Mouse (Mus musculus): ENCODE measurements at regions not wholly inside any gene's neighbourhood (a gene's known extent, or its start where the extent isn't known, plus 50 kb on each side); places are given as distances from the start of the nearest gene placed in this dataset.

DNA sequence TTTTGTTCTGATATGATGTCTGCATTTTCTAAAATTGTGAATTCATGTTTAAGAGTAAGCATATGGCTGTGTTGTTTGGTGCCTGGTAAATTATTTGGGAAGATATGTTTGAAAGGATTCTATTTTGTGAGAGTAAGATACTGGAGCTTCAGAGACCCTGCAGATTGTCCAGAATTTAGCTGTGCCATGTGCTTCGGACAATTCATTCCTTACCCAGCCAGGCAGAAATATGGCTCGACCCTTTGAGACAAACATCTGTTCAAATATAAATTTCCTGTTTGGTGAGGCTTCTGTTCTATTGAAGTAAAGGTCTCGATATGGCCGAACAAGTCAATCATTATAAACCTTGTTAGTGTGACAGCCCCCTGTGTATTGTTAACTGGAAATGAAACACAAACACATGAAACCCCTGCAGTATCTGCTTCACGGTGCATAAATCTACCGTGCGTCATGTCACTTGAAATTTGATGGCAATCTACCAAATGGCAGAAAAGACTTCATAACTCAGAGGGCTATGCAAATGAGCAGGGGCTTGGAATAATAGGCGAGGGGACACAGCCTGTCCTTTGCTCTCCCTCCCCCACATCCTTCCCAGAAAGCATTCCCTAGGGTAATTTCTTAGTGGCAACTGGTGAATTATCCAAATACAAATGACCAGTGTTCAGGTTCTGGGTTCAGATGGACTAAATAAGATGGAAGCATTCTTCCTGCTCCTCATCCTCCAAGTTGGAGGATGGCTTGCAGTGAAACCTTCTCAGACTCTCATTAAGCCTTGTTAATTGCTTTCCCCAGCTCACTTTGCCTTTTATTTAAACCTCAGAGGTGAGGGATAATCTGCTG, 61.8 kb downstream of the Adcyap1 start:
- ATAC-seq (ENCODE audit: low TSS enrichment), result no peak

DNA sequence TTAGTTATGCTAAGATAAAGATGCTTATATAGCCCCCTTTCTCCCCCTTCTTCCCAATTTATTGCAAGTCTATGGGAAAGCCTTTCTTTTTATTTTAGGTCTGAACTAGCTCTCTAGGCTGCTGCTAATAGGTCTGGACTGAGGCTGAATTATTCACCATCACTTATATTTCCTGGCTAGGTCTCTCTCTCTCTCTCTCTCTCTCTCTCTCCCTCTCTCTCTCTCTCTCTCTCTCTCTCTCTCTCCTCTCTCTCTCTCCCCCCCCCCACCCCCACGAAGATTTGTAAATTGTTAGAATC, 62.3 kb downstream of the Adcyap1 start:
- no peak for ATAC-seq (ENCODE audit: low TSS enrichment)

DNA sequence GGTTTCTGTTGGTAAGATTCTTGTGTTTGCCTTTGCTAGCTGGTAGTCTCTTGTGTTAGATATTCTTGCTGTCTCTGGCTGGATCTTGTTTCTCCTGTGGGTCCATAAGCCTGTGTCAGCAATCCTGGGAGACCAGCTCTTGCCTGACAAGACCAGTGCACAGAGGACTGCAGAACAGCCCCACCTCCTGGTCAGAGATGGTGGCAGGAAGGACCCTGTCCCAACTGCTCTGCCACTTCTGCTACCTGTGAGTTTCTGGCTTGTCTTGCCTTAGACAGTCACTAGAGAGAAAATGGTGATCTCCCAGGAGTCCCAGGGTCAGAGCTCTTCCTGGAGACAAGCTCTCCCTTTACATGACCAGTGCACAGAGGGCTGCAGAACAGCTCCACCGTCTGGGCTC, 107.3 kb downstream of the Adcyap1 start:
- no peak for ATAC-seq (ENCODE audit: low TSS enrichment)

DNA sequence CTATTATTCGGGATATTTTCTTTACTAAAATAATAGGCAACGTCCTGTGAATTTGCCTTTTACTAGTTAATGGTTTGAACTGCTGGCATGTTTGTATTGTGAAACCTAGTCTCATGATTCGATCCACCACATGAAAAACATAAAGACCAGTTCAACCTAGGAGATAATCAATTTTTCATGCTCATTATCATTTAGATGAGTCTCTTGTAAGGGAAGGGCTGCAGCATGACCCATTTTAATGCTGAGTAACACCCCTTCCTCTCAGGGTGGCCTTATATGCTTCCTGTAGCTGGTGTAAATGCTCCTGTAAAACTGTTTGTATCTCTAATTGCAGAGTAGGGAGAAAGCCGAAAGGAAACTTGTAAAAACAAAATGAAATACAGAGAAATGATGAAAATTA, 113.3 kb downstream of the Adcyap1 start:
- no peak for ATAC-seq (ENCODE audit: low TSS enrichment)

DNA sequence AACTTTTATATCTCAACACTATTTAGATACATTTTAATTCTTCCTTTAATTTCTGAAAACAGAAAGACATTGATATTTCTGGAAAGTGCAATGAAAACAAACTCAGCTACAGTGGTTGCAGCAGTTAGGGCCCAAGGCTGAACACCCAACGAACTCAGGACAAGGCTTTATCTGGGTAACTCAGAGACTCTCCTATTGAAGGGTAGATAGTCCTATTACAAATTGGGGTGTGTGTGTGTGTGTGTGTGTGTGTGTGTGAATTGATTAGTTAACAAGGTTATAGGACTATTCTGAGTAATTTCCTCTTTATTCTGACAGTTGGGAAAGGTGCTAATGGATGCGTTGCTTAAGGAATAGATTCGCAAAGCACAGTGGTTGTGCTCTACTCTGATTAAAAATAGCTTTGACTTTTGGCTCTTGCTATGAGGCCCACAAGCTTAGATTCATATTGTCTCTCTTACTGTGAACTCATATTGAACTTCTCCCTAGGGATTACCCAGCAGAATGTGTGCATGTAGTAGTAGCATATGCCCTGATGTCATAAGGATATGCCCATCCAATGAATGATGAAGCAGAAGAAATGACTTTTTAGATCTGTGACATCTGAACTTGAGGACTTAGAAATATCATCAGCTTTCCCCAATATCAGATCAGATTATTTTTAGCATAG, 114.0 kb downstream of the Adcyap1 start:
- ATAC-seq (ENCODE audit: low TSS enrichment), result no peak

DNA sequence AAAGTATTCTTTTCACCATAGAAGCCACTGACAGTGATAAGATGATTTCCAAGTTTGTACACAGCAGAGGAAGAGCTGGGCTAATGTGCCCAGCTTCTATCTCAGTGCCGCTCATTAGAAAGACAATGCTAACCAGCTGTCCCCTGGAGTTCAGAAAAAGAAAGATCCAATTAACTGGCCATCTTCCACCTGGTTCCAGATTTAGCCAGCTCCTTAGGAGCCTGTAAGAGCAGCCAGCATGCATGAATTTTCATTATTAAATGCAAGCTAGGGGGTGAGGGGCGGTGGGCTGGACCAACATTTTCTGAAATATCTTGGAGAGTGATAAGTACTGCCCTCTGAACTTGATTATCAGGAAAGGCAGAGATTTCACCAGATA, 114.5 kb downstream of the Adcyap1 start:
- ATAC-seq (ENCODE audit: low TSS enrichment), result no peak

DNA sequence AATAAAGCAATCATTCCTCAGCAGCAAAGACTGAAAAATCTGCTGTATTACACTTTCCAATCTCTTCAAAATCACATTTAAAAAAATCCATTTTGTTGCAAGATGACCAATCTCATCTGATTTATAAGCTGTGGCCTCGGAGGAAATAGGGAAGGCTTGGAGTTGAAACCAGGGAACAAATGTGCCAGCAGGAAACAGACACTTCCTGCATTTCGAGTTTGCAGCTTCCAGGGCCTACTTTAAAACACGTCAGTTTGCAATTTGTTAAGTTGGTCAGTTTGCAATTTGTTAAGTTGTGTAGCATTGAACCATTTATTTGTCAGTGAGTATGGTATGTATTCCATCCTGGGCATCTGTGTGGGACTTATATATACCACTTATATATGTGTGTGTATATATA, 115.3 kb downstream of the Adcyap1 start:
- ATAC-seq (ENCODE audit: low TSS enrichment), result no peak

DNA sequence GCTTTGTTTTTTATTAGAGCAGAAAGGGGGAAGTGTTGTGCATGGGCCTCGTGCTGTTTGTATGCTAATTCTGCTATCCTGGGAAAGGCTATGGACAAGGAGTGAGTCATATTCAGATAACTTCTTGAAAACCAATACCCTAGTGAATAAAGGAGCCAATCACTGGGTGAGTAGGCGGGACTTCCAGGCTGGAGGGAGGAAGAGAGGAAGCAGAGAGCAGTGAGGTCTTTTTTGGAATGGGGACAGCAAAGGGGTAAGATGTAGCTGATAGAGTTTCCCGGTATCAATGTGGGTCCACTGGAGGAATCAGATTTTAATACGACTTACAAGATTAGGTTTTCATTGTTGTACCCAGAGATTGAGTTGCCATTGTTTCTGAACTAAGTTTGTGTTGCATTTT, 122.7 kb downstream of the Adcyap1 start:
- no peak for ATAC-seq (ENCODE audit: low TSS enrichment)

DNA sequence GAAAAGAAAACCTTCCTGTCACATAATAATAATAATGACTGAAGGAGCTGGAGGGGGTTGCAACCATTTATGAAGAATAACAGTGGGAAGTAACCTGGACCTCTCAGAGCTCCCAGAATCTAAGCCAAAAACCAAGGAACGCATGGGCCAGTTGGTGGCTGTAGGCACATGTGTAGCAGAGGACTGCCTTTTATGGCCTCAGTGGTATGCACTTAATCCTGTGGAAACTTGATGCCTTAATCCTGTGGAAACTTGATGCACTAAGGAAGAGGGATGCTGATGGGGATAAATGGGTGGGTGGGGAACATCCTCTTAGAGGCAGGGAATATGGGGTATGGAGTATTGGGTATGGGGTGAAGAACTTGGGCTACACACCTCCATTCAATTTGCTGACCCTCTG, 138.8 kb downstream of the Adcyap1 start:
- ATAC-seq (ENCODE audit: low TSS enrichment), result no peak

DNA sequence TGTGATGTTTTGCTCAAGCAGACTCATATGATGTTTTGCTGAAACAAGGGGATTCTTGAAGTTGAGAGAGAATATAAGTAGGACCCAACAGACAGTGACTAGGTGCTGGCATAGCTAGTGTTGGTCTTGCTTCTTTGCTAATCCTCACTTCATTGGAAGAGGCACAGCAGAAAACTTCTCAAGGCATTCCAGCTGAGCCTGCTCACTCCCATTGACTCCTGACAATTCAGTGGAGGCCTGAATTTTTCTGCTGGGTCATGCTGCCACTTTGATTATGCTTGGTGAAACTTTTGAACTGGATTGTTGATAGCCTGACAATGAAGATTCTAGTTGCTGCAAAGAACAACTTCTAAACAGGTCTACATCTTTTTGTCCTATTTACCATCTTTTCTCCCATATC, 156.4 kb downstream of the Adcyap1 start:
- no peak for ATAC-seq (ENCODE audit: low TSS enrichment)

DNA sequence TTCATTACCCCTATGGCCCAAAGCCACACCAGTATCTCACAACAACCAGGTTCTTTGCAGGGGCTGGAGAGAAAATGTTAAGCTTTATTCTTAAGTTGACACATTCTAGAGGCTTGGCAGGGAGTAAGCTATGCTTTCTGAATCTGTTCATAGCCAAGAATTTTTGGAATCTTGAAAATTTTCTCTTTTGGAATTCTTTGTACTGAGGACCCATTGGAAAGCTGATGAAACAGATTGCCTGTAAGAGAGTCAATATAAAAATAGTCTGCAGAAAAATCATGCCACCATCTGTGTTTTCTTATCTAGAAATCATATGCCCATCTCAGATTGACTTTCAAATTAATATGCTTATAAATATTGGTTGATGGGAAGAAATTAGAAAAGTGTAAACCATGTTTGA, 164.1 kb downstream of the Adcyap1 start:
- ATAC-seq (ENCODE audit: low TSS enrichment), result peak; percentile 87

DNA sequence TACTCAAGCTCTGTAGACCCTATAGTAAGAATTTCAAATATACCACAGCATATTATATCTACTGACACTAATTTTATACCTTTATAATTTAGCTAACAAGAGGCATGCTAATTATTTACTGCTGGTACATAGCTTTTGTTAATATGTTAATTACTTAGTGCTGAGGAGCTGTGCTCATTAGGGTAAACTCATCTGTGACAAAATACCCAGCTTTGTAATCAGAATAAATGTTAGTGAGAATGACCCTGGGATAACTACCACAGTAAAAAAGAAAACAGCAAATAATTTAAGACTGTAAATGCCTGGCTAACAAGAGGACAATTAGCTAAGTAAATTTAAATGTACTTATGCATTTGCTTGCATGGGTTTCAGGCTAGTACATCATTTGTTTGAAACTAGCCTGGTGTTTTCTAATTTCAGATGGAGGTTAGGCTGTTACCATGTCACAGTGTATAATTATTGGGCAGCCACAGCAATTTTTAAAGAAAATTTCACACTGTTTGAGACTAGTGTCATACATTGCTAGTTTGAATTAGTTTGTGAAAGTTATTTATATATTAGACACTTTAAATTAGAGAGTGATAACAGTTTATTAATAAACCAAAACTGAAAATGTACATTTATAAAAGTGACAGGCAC, 178.8 kb downstream of the Adcyap1 start:
- ATAC-seq (ENCODE audit: low TSS enrichment), result no peak

DNA sequence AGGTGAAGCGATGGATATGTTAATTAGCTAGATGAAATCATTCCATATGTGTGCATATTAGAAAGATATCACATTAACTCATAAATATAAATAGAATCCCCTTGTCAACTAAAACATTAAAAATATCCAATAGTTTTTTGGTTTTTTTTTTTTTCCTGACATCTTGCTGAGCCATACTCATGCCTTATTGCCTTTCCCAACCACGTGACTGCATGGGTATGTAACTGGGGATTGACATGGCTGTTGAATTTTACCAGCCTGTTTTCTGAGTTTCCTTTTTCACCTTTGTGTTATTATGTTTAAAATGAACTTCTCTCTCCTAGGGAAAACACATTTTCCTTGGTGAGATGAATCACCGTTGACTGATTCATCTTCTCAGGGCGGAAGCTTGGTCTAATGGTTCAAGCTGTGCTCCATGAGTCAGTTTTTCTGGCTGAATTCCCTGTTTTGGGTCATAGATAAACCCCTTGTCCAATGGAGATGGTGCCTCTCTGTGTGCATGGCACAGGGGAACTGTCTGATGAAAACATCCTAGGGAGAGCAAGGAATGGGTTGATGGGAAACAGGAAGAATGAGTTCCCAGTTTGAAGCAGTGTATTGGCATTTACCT, 181.1 kb downstream of the Adcyap1 start:
- ATAC-seq (ENCODE audit: low TSS enrichment), result no peak

DNA sequence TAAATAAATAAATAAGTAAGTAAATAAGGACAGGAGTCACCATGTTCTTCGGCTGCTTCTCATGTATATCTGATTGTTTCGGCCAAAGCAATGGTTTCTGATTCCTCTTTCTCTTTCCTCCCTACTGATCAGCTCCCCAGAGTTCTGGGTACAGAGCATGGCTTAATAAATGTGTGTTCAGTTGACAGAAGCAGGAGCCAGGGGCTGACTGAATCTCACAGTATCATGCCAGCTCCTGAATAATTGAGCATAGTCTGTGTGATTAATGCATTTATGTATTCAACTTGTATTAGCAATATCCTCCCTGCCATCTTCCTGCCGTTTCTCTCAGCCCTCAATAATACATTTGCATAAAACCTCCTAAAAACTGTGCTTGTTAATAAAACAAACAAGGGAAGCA, 191.4 kb downstream of the Adcyap1 start:
- ATAC-seq (ENCODE audit: low TSS enrichment), result no peak

DNA sequence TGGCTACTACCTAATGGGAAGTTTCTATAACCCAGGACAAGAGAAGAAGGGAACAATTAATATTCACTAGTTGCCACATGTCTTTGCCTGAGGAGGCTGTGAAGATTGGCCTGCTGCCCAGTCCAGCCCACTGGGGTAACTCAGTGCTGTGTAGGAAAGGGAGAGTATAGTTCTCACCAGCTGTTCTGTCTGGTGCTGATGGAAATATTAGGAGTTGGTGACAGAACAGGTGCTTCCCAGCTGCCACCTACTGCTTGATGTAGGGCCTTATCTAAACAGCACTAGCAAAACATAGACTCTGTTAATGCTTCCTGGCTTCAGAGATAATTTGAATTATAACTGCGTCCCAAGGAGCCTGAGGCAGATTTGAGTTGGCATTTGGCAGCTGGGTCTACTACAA, 210.5 kb downstream of the Adcyap1 start:
- ATAC-seq (ENCODE audit: low TSS enrichment), result no peak

Data from frontal cortex, adult (tissue).